Mouse (Mus musculus) stomach, postnatal 0 days (tissue): Measurements from ENCODE around the gene Prpsap1.

Experiments
- CTCF ChIP-seq: IDR thresholded peaks from 2 replicates; pipeline ENCODE4 v1.5.1; 2016; ENCODE audit warnings: antibody characterized with exemption, low read depth, mild to moderate bottlenecking, moderate library complexity
- EP300 ChIP-seq: optimal IDR thresholded peaks from 2 replicates; pipeline ENCODE3; 2016; ENCODE audit warnings: antibody characterized with exemption

DNA sequence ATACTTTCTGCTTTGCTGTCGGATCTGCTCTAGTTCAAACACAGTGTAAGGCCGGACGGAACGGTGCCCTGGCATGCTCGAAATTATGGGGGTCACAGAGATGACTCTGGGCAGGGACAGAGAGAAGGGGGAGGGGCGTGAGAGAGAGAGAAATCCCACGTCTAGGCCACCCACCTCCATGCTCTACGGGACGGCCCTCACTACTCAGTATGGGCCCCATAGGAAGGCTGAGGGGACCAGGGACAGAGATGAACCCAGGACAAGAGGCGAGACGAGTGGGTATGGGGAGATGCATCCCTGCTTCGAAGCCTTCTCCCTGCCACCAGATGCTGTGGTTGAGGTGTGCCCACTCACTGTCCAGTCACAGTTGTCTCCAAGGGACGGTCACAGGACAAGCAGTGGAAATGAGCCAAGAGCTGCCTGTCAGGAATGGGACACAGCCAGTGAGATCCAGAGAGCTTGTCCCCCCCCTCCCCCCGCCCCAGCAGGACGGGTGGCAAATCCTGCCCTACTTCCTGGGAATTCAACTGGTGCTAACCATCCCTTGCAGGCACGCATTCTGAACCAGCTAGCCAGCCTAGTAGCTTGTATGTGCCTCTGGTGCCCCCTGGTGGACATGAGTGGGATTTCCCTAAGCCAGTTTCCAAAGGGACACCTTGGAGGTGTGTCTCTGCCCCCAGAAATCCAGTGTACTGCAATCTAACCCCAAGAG is 48.2 kb downstream of the Prpsap1 start:
- TF ChIP-seq CTCF (peak; percentile 99), EP300 (no peak)
